Mouse (Mus musculus): ENCODE measurements around the gene Gm13283. TPM values are rescaled to one million over a fixed set of nuclear protein-coding genes. Genes with fewer than 3 reads are reported as not detected.
"Not testable (repeated sequence)": the region's sequence is repeated elsewhere in the genome, so short reads cannot be mapped to it uniquely, and the experiment has no call there.

Gm13283 gene
- polyA plus RNA-seq, 1 experiment from 2014 or later, result not detected

GRCm38 (mm10) chr4:88780320-88780719 is 20.4 kb downstream of the Gm13283 start:
- not testable (repeated sequence) for H3K36me3 ChIP-seq (ENCODE audit: control insufficient read depth, insufficient read depth, low read length); H3K27me3 ChIP-seq (ENCODE audit: control insufficient read depth, insufficient read depth, low read length); H3K4me3 ChIP-seq (ENCODE audit: low read depth, low read length); ATAC-seq (ENCODE audit: insufficient number of reproducible peaks, insufficient read depth, low FRiP score, low read depth); H3K4me2 ChIP-seq (replicated peaks; ENCODE audit: low read depth, low read length); H3K4me1 ChIP-seq (ENCODE audit: control insufficient read depth, insufficient read depth, low read length); H3K9ac ChIP-seq (replicated peaks; ENCODE audit: low read depth, low read length); H3K9me3 ChIP-seq (ENCODE audit: control insufficient read depth, low read depth, low read length); H3K27ac ChIP-seq (ENCODE audit: low read length)
- whole genome bisulfite sequencing, result 47% methylated on average over 15 of the region's 18 CpGs

GRCm38 (mm10) chr4:88781831-88782230 is 21.9 kb downstream of the Gm13283 start, which contains the start of gene Ifnz:
Gene Ifnz (plus strand): TSS chr4:88782131.
- ATAC-seq (ENCODE audit: insufficient number of reproducible peaks, insufficient read depth, low FRiP score, low read depth); H3K27ac ChIP-seq (ENCODE audit: low read length); H3K27me3 ChIP-seq (ENCODE audit: control insufficient read depth, insufficient read depth, low read length); H3K9me3 ChIP-seq (ENCODE audit: control insufficient read depth, low read depth, low read length); H3K4me1 ChIP-seq (ENCODE audit: control insufficient read depth, insufficient read depth, low read length); H3K9ac ChIP-seq (replicated peaks; ENCODE audit: low read depth, low read length); H3K36me3 ChIP-seq (ENCODE audit: control insufficient read depth, insufficient read depth, low read length); H3K4me3 ChIP-seq (ENCODE audit: low read depth, low read length): not testable (repeated sequence)
- 0 out of 2 replicates have a peak within 1 kb of the TSS, but pooled peaks have one; percentile 18 for H3K4me2 ChIP-seq (replicated peaks; ENCODE audit: low read depth, low read length)
- 11% methylated on average over 1 of the region's 7 CpGs for WGBS

- H3K9me3 ChIP-seq (ENCODE audit: control insufficient read depth, low read depth, low read length); ATAC-seq (ENCODE audit: insufficient number of reproducible peaks, insufficient read depth, low FRiP score, low read depth); H3K9ac ChIP-seq (replicated peaks; ENCODE audit: low read depth, low read length); H3K36me3 ChIP-seq (ENCODE audit: control insufficient read depth, insufficient read depth, low read length); H3K4me3 ChIP-seq (ENCODE audit: low read depth, low read length); H3K27me3 ChIP-seq (ENCODE audit: control insufficient read depth, insufficient read depth, low read length); H3K27ac ChIP-seq (ENCODE audit: low read length); H3K4me1 ChIP-seq (ENCODE audit: control insufficient read depth, insufficient read depth, low read length): not testable (repeated sequence)
- H3K4me2 ChIP-seq (replicated peaks; ENCODE audit: low read depth, low read length), result 0 out of 2 replicates have a peak overlapping the region, but pooled peaks have one; percentile 18
- WGBS, result 0% methylated on average over 3 of the region's 31 CpGs
Observed at GRCm38 (mm10) chr4:88782335-88782734, 22.4 kb downstream of the Gm13283 start.

GRCm38 (mm10) chr4:88785409-88785808 is 25.5 kb downstream of the Gm13283 start, which contains the start of gene Gm13276:
Gene Gm13276 (plus strand): TSS chr4:88785709.
- not testable (repeated sequence) for H3K9ac ChIP-seq (replicated peaks; ENCODE audit: low read depth, low read length); H3K27ac ChIP-seq (ENCODE audit: low read length); H3K9me3 ChIP-seq (ENCODE audit: control insufficient read depth, low read depth, low read length); H3K4me2 ChIP-seq (replicated peaks; ENCODE audit: low read depth, low read length); H3K4me3 ChIP-seq (ENCODE audit: low read depth, low read length); H3K4me1 ChIP-seq (ENCODE audit: control insufficient read depth, insufficient read depth, low read length); H3K36me3 ChIP-seq (ENCODE audit: control insufficient read depth, insufficient read depth, low read length); H3K27me3 ChIP-seq (ENCODE audit: control insufficient read depth, insufficient read depth, low read length); ATAC-seq (ENCODE audit: insufficient number of reproducible peaks, insufficient read depth, low FRiP score, low read depth)
- no CpG with 5 or more reads among the region's 27 CpGs for WGBS

- H3K27me3 ChIP-seq (ENCODE audit: control insufficient read depth, insufficient read depth, low read length); H3K9ac ChIP-seq (replicated peaks; ENCODE audit: low read depth, low read length); ATAC-seq (ENCODE audit: insufficient number of reproducible peaks, insufficient read depth, low FRiP score, low read depth); H3K4me1 ChIP-seq (ENCODE audit: control insufficient read depth, insufficient read depth, low read length); H3K27ac ChIP-seq (ENCODE audit: low read length); H3K36me3 ChIP-seq (ENCODE audit: control insufficient read depth, insufficient read depth, low read length); H3K4me3 ChIP-seq (ENCODE audit: low read depth, low read length); H3K9me3 ChIP-seq (ENCODE audit: control insufficient read depth, low read depth, low read length); H3K4me2 ChIP-seq (replicated peaks; ENCODE audit: low read depth, low read length): not testable (repeated sequence)
- WGBS, result 0% methylated on average over 4 of the region's 28 CpGs
Observed at GRCm38 (mm10) chr4:88788402-88788801, 28.5 kb downstream of the Gm13283 start, which contains the start of gene Gm13277. Gene Gm13277 (plus strand): TSS chr4:88788632.

GRCm38 (mm10) chr4:88791250-88791649 is 31.3 kb downstream of the Gm13283 start, which contains the start of gene Gm13278:
Gene Gm13278 (plus strand): TSS chr4:88791550.
- no CpG with 5 or more reads among the region's 28 CpGs for WGBS

GRCm38 (mm10) chr4:88793936-88794675 is 34.2 kb downstream of the Gm13283 start, which contains the start of gene Gm13275:
Gene Gm13275 (plus strand): TSS chr4:88794487.
- H3K27me3 ChIP-seq (ENCODE audit: control insufficient read depth, insufficient read depth, low read length); H3K4me2 ChIP-seq (replicated peaks; ENCODE audit: low read depth, low read length); H3K9ac ChIP-seq (replicated peaks; ENCODE audit: low read depth, low read length); H3K36me3 ChIP-seq (ENCODE audit: control insufficient read depth, insufficient read depth, low read length); H3K4me3 ChIP-seq (ENCODE audit: low read depth, low read length); H3K27ac ChIP-seq (ENCODE audit: low read length); H3K4me1 ChIP-seq (ENCODE audit: control insufficient read depth, insufficient read depth, low read length); H3K9me3 ChIP-seq (ENCODE audit: control insufficient read depth, low read depth, low read length); ATAC-seq (ENCODE audit: insufficient number of reproducible peaks, insufficient read depth, low FRiP score, low read depth): not testable (repeated sequence)
- WGBS, result 0% methylated on average over 6 of the region's 52 CpGs

More at GRCm38 (mm10) chr4:88791250-88791649, 31.3 kb downstream of the Gm13283 start, which contains the start of gene Gm13278:
- H3K4me2 ChIP-seq (replicated peaks; ENCODE audit: low read depth, low read length); H3K9ac ChIP-seq (replicated peaks; ENCODE audit: low read depth, low read length); ATAC-seq (ENCODE audit: insufficient number of reproducible peaks, insufficient read depth, low FRiP score, low read depth); H3K27ac ChIP-seq (ENCODE audit: low read length); H3K4me3 ChIP-seq (ENCODE audit: low read depth, low read length); H3K36me3 ChIP-seq (ENCODE audit: control insufficient read depth, insufficient read depth, low read length); H3K4me1 ChIP-seq (ENCODE audit: control insufficient read depth, insufficient read depth, low read length); H3K27me3 ChIP-seq (ENCODE audit: control insufficient read depth, insufficient read depth, low read length); H3K9me3 ChIP-seq (ENCODE audit: control insufficient read depth, low read depth, low read length): not testable (repeated sequence)

GRCm38 (mm10) chr4:88797097-88797496 is 37.2 kb downstream of the Gm13283 start, which contains the start of gene Gm13279:
Gene Gm13279 (plus strand): TSS chr4:88797397.
- H3K27ac ChIP-seq (ENCODE audit: low read length); H3K4me1 ChIP-seq (ENCODE audit: control insufficient read depth, insufficient read depth, low read length); H3K9me3 ChIP-seq (ENCODE audit: control insufficient read depth, low read depth, low read length); H3K4me3 ChIP-seq (ENCODE audit: low read depth, low read length); ATAC-seq (ENCODE audit: insufficient number of reproducible peaks, insufficient read depth, low FRiP score, low read depth); H3K9ac ChIP-seq (replicated peaks; ENCODE audit: low read depth, low read length); H3K27me3 ChIP-seq (ENCODE audit: control insufficient read depth, insufficient read depth, low read length); H3K36me3 ChIP-seq (ENCODE audit: control insufficient read depth, insufficient read depth, low read length); H3K4me2 ChIP-seq (replicated peaks; ENCODE audit: low read depth, low read length): not testable (repeated sequence)
- WGBS, result no CpG with 5 or more reads among the region's 28 CpGs

Measured in stomach, embryonic 14.5 days (tissue).